Mouse (Mus musculus) CH12.LX (cell line): Measurements from ENCODE around the gene Grk3. TPM values are rescaled to one million over a fixed set of nuclear protein-coding genes. Genes with fewer than 3 reads are reported as not detected.

Experiments used
- DNase-seq: peaks from one replicate; pipeline ENCODE4 v3.0.0-alpha.2; 2013; ENCODE audit errors: extremely low read depth
- H3K27ac ChIP-seq: 2 replicates; pipeline ENCODE4 v1.5.1; 2012; ENCODE audit warnings: low read depth, mild to moderate bottlenecking, control low read depth, moderate library complexity; ENCODE audit not compliant: insufficient read depth
- H3K27me3 ChIP-seq: replicated peaks from 2 replicates; pipeline ENCODE3; 2012; ENCODE audit warnings: inconsistent platforms
- H3K36me3 ChIP-seq, 2 experiments: replicated peaks in 1 of 2; 2 replicates each; pipeline versions ENCODE3 to v1.6.1; 2012; ENCODE audit warnings: inconsistent platforms in 1 of 2, low read length in 1 of 2, mild to moderate bottlenecking in 1 of 2, mixed read lengths in 1 of 2, moderate library complexity in 1 of 2; ENCODE audit not compliant: control insufficient read depth in 1 of 2, insufficient read depth in 1 of 2
- H3K4me1 ChIP-seq, 2 experiments: 2 replicates each; pipeline ENCODE4 v1.6.1; 2012; ENCODE audit warnings: inconsistent platforms in 1 of 2, moderate library complexity in 1 of 2; ENCODE audit not compliant: insufficient read depth in 2 of 2, control insufficient read depth in 1 of 2
- H3K4me2 ChIP-seq: 2 replicates; pipeline ENCODE4 v1.6.1; 2012; ENCODE audit warnings: low read depth, mild to moderate bottlenecking, control low read depth; ENCODE audit not compliant: poor library complexity, insufficient read depth, severe bottlenecking
- H3K4me3 ChIP-seq, 3 experiments: fragments of 150-350 bp in 1 of 3; sonication (generic) in 1 of 3; replicated peaks in 1 of 3; 2 replicates each; pipeline versions ENCODE3 to v1.5.1; 2011 to 2012; ENCODE audit warnings: low read depth in 2 of 3, low read length in 2 of 3, mild to moderate bottlenecking in 2 of 3, moderate library complexity in 2 of 3, control low read depth in 1 of 3, improper control_type of control experiment in 1 of 3, inconsistent platforms in 1 of 3, mixed read lengths in 1 of 3; ENCODE audit not compliant: poor library complexity in 1 of 3
- H3K79me2 ChIP-seq: replicated peaks from 2 replicates; pipeline ENCODE4 v1.6.1; 2012; ENCODE audit warnings: mild to moderate bottlenecking, moderate library complexity; ENCODE audit not compliant: control insufficient read depth, poor library complexity, insufficient read depth, severe bottlenecking; ENCODE audit errors: extremely low read depth
- H3K9ac ChIP-seq: 2 replicates; pipeline ENCODE4 v1.6.1; 2012; ENCODE audit warnings: low read depth, mild to moderate bottlenecking, control low read depth, moderate library complexity; ENCODE audit not compliant: insufficient read depth
- H3K9me3 ChIP-seq: replicated peaks from 2 replicates; pipeline ENCODE3; 2012; ENCODE audit warnings: low read length, inconsistent platforms, mixed read lengths
- BHLHE40 ChIP-seq: IDR thresholded peaks from 2 replicates; pipeline ENCODE4 v1.6.1; 2011; ENCODE audit warnings: mild to moderate bottlenecking, low read depth, low read length, improper control_type of control experiment
- CHD1 ChIP-seq: IDR thresholded peaks from 2 replicates; pipeline ENCODE4 v1.6.1; 2012; ENCODE audit warnings: low read depth, low read length, improper control_type of control experiment, inconsistent platforms
- CTCF ChIP-seq, 2 experiments: IDR thresholded peaks in 1 of 2; conservative IDR thresholded peaks in 1 of 2; 2 replicates each; pipeline ENCODE4 v1.5.1; 2011 to 2012; ENCODE audit warnings: low read depth in 2 of 2, low read length in 2 of 2, improper control_type of control experiment in 1 of 2, inconsistent platforms in 1 of 2, mild to moderate bottlenecking in 1 of 2, moderate library complexity in 1 of 2
- ELF1 ChIP-seq: IDR thresholded peaks from 2 replicates; pipeline ENCODE4 v1.6.1; 2014; ENCODE audit warnings: low read depth, mild to moderate bottlenecking, inconsistent platforms, low read length, improper control_type of control experiment
- EP300 ChIP-seq: IDR thresholded peaks from 2 replicates; pipeline ENCODE4 v1.6.1; 2011; ENCODE audit warnings: low read length, improper control_type of control experiment
- ETS1 ChIP-seq: conservative IDR thresholded peaks from 2 replicates; pipeline ENCODE4 v1.6.1; 2012; ENCODE audit warnings: low read depth, mild to moderate bottlenecking, inconsistent platforms, low read length, improper control_type of control experiment, moderate library complexity
- GABPA ChIP-seq: IDR thresholded peaks from 2 replicates; pipeline ENCODE4 v1.6.1; 2012; ENCODE audit warnings: low read depth, low read length, improper control_type of control experiment, inconsistent platforms; ENCODE audit not compliant: insufficient replicate concordance
- HCFC1 ChIP-seq: IDR thresholded peaks from 2 replicates; pipeline ENCODE4 v1.6.1; 2012; ENCODE audit warnings: low read depth, mild to moderate bottlenecking, inconsistent platforms, low read length, improper control_type of control experiment
- IRF4 ChIP-seq: IDR thresholded peaks from 2 replicates; pipeline ENCODE4 v1.6.1; 2014; ENCODE audit warnings: low read depth, mild to moderate bottlenecking, inconsistent platforms, low read length, improper control_type of control experiment
- JUND ChIP-seq: conservative IDR thresholded peaks from 2 replicates; pipeline ENCODE4 v1.6.1; 2011; ENCODE audit warnings: low read depth, low read length, improper control_type of control experiment
- MAFK ChIP-seq: IDR thresholded peaks from 2 replicates; pipeline ENCODE4 v1.6.1; 2011; ENCODE audit warnings: low read length, improper control_type of control experiment; ENCODE audit not compliant: insufficient replicate concordance
- MAX ChIP-seq: IDR thresholded peaks from 2 replicates; pipeline ENCODE4 v1.6.1; 2011; ENCODE audit warnings: low read length, improper control_type of control experiment
- MAZ ChIP-seq: IDR thresholded peaks from 2 replicates; pipeline ENCODE4 v1.6.1; 2012; ENCODE audit warnings: low read depth, mild to moderate bottlenecking, inconsistent platforms, low read length, improper control_type of control experiment, moderate library complexity
- MEF2A ChIP-seq: IDR thresholded peaks from 2 replicates; pipeline ENCODE4 v1.6.1; 2014; ENCODE audit warnings: low read depth, mild to moderate bottlenecking, inconsistent platforms, low read length, improper control_type of control experiment, borderline replicate concordance
- MYC ChIP-seq: IDR thresholded peaks from 2 replicates; pipeline ENCODE4 v1.6.1; 2011; ENCODE audit warnings: low read depth, mild to moderate bottlenecking, improper control_type of control experiment, low read length
- NELFE ChIP-seq: IDR thresholded peaks from 2 replicates; pipeline ENCODE4 v1.6.1; 2011; ENCODE audit warnings: low read depth, low read length, improper control_type of control experiment
- NRF1 ChIP-seq: IDR thresholded peaks from 2 replicates; pipeline ENCODE4 v1.6.1; 2014; ENCODE audit warnings: low read depth, mild to moderate bottlenecking, inconsistent platforms, low read length, improper control_type of control experiment, moderate library complexity
- POLR2A ChIP-seq: IDR thresholded peaks from 2 replicates; pipeline ENCODE4 v1.6.1; 2011; ENCODE audit warnings: low read depth, mild to moderate bottlenecking, improper control_type of control experiment, low read length
- POLR2AphosphoS2 ChIP-seq: IDR thresholded peaks from 2 replicates; pipeline ENCODE4 v1.6.1; 2011; ENCODE audit warnings: low read depth, low read length, improper control_type of control experiment
- RAD21 ChIP-seq: IDR thresholded peaks from 2 replicates; pipeline ENCODE4 v1.6.1; 2011; ENCODE audit warnings: low read depth, mild to moderate bottlenecking, low read length, improper control_type of control experiment, moderate library complexity
- SMC3 ChIP-seq: IDR thresholded peaks from 2 replicates; pipeline ENCODE4 v1.6.1; 2011; ENCODE audit warnings: low read depth, low read length, improper control_type of control experiment
- TBP ChIP-seq: conservative IDR thresholded peaks from 2 replicates; pipeline ENCODE4 v1.6.1; 2011; ENCODE audit warnings: low read depth, low read length, improper control_type of control experiment
- TCF12 ChIP-seq: IDR thresholded peaks from 2 replicates; pipeline ENCODE4 v1.6.1; 2014; ENCODE audit warnings: low read depth, mild to moderate bottlenecking, inconsistent platforms, low read length, improper control_type of control experiment
- USF2 ChIP-seq: conservative IDR thresholded peaks from 2 replicates; pipeline ENCODE4 v1.6.1; 2011; ENCODE audit warnings: low read depth, low read length, improper control_type of control experiment
- ZC3H11A ChIP-seq: IDR thresholded peaks from 2 replicates; pipeline ENCODE4 v1.6.1; 2012; ENCODE audit warnings: low read depth, mild to moderate bottlenecking, inconsistent platforms, low read length, improper control_type of control experiment
- ZKSCAN1 ChIP-seq: IDR thresholded peaks from 2 replicates; pipeline ENCODE4 v1.6.1; 2012; ENCODE audit warnings: low read depth, inconsistent platforms, low read length, improper control_type of control experiment, borderline replicate concordance
- dilution Hi-C: fragments of 300-500 bp; cut with MboI; formaldehyde crosslinking; loops from 2 replicates; pipeline ENCODE4 v1.14.3; 2020; ENCODE audit warnings: low sequenced_read_pairs; ENCODE audit not compliant: extremely low pct_unique_long_range_greater_than_20kb, extremely low pct_ligation_motif_present
- in situ Hi-C: fragments of 300-500 bp; cut with MboI; formaldehyde crosslinking; loops from 3 replicates; pipeline ENCODE4 v1.14.3; 2019; ENCODE audit warnings: low sequenced_read_pairs, low pct_ligation_motif_present, low pct_unique_long_range_greater_than_20kb, mixed read lengths
- polyA plus RNA-seq: library from polyadenylated mRNA; unstranded; fragments of >175 nt; gene quantifications from 2 replicates; pipeline ENCODE4 v1.2.1, GENCODE M21; 2012; ENCODE audit warnings: low read depth; ENCODE audit not compliant: insufficient read length
- total RNA-seq, 2 experiments: library from RNA; depleted of rRNA; stranded (reverse); fragments of 300-350 nt in 1 of 2; fragments of >200 nt in 1 of 2; gene quantifications; 2 replicates each; pipeline ENCODE4 v1.2.3; 2012 to 2014

Grk3 gene
- total and polyA plus RNA-seq, 3 experiments, result not detected

GRCm38 (mm10) chr5:112972297-112972696, 43.3 kb downstream of the Grk3 start:
- H3K4me2 ChIP-seq, result no peak overlapping the region
- dilution Hi-C loops, result no loop called here
- H3K9me3 ChIP-seq, result peaks cover 78% of the 10 kb centered on the region
- H3K27ac ChIP-seq, result no peak overlapping the region
- in situ Hi-C loops, result no loop called here
- H3K4me3 ChIP-seq, result no peak overlapping the region
- no peak overlapping the region for H3K9ac ChIP-seq
- TF ChIP-seq GABPA (no peak), JUND (no peak), TCF12 (no peak), MAFK (no peak), POLR2AphosphoS2 (no peak), MEF2A (no peak), USF2 (no peak), MAZ (no peak), ELF1 (no peak), SMC3 (no peak), BHLHE40 (no peak), ETS1 (no peak), EP300 (no peak), HCFC1 (no peak), ZKSCAN1 (no peak), IRF4 (no peak), POLR2A (no peak)
- no peaks in the 10 kb centered on the region for H3K79me2 ChIP-seq
- no peaks in the 10 kb centered on the region for H3K36me3 ChIP-seq
- H3K27me3 ChIP-seq, result no peaks in the 10 kb centered on the region
- no peak for DNase-seq
- no peaks in the 10 kb centered on the region for H3K4me1 ChIP-seq

- H3K36me3 ChIP-seq, result no peaks in the 10 kb centered on the region
- H3K79me2 ChIP-seq, result no peaks in the 10 kb centered on the region
- H3K9ac ChIP-seq, result no peak overlapping the region
- no peaks in the 10 kb centered on the region for H3K4me1 ChIP-seq
- no peak overlapping the region for H3K27ac ChIP-seq
- DNase-seq, result no peak
- no peaks in the 10 kb centered on the region for H3K27me3 ChIP-seq
- dilution Hi-C loops, result no loop called here
- peaks cover 80% of the 10 kb centered on the region for H3K9me3 ChIP-seq
- H3K4me3 ChIP-seq, result no peak overlapping the region
- in situ Hi-C loops, result no loop called here
- H3K4me2 ChIP-seq, result no peak overlapping the region
- TF ChIP-seq CHD1 (no peak), NRF1 (no peak), EP300 (no peak), TCF12 (no peak), MYC (no peak), ZC3H11A (no peak), NELFE (no peak), POLR2AphosphoS2 (no peak), MEF2A (no peak), TBP (no peak), MAX (no peak), MAZ (no peak), CTCF (conservative IDR thresholded peaks at IDR 0.05 in 1 of 2, IDR thresholded peaks at IDR 0.05 in 1 of 2; ENCODE audit: low read depth in 2 of 2, low read length in 2 of 2) (no peak), RAD21 (no peak)
These were observed 52.1 kb downstream of the Grk3 start for GRCm38 (mm10) chr5:112963495-112963894.
